Mouse (Mus musculus): ENCODE results near the gene Cggbp1.

DNA sequence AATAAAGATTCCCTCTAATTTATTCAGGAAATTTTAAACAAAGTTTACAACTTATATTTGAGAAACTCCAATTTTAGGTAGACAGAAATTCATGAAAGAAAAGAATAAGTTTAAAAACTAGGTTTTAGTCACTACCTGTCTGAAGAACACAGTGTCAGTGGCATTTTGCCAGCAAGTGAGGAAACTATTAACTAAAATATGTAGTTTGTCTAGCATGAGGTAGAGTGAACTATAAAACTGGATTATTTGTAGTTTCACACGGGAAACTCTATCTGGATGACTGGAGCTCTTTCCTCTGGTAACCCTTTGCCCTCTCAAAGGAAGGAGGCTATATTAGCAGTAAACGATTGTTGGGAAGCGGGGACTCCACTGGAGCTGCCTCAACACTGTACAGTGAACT is 48.8 kb upstream of the Cggbp1 start:
- TF ChIP-seq CTCF (IDR thresholded peaks at IDR 0.05; ENCODE audit: borderline replicate concordance, control insufficient read depth, extremely low read depth, insufficient read depth, low read length, poor library complexity) (no peak), POLR2A (IDR thresholded peaks at IDR 0.05; ENCODE audit: control insufficient read depth, extremely low read depth, insufficient read depth, low read length, poor library complexity) (no peak)

All from thymus, adult 2 months (tissue).